Mouse (Mus musculus): ENCODE data around the gene Itpk1.
A peak's percentile ranks its signal among the peaks of the same experiment; 100 is the strongest.

Itpk1 gene

GRCm38 (mm10) chr12:102704457-102705198, at the start of gene Itpk1:
TSS of gene Itpk1 (minus strand) at chr12:102704930.
- peak; percentile 70 for DNase-seq

GRCm38 (mm10) chr12:102748256-102748655, 43.5 kb upstream of the Itpk1 start:
- no peak for DNase-seq

GRCm38 (mm10) chr12:102744839-102745238, 40.1 kb upstream of the Itpk1 start:
- no peak for DNase-seq

GRCm38 (mm10) chr12:102743589-102744574, 39.2 kb upstream of the Itpk1 start, which contains the start of the genes Moap1 and Tmem251:
TSS of gene Moap1 (minus strand) at chr12:102743661.
TSS of gene Tmem251 (plus strand) at chr12:102743762.
- DNase-seq: peak; percentile 93

GRCm38 (mm10) chr12:102743036-102743588, 38.4 kb upstream of the Itpk1 start:
- no peak for DNase-seq

GRCm38 (mm10) chr12:102742056-102742455, 37.3 kb upstream of the Itpk1 start:
- DNase-seq: no peak

GRCm38 (mm10) chr12:102740285-102740684, 35.6 kb upstream of the Itpk1 start:
- no peak for DNase-seq

- no peak for DNase-seq
These were observed 34.4 kb upstream of the Itpk1 start for GRCm38 (mm10) chr12:102739096-102739495.

- DNase-seq: peak; percentile 26
These were observed 28.7 kb upstream of the Itpk1 start for GRCm38 (mm10) chr12:102733381-102733780.

- no peak for DNase-seq
These were observed 26.3 kb upstream of the Itpk1 start for GRCm38 (mm10) chr12:102730798-102731619.

- peak; percentile 58 for DNase-seq
These were observed 25.4 kb upstream of the Itpk1 start for GRCm38 (mm10) chr12:102729855-102730797.

- DNase-seq: no peak
These were observed 21.0 kb upstream of the Itpk1 start for GRCm38 (mm10) chr12:102725761-102726175.

GRCm38 (mm10) chr12:102725146-102725545, 20.4 kb upstream of the Itpk1 start:
- no peak for DNase-seq

GRCm38 (mm10) chr12:102723861-102724260, 19.1 kb upstream of the Itpk1 start:
- no peak for DNase-seq

GRCm38 (mm10) chr12:102722966-102723365, 18.2 kb upstream of the Itpk1 start:
- no peak for DNase-seq

GRCm38 (mm10) chr12:102722451-102722850, 17.7 kb upstream of the Itpk1 start:
- no peak for DNase-seq

GRCm38 (mm10) chr12:102719552-102720315, 15.0 kb upstream of the Itpk1 start:
- no peak for DNase-seq

GRCm38 (mm10) chr12:102714654-102715395, 10.1 kb upstream of the Itpk1 start:
- DNase-seq: no peak

- no peak for DNase-seq
These were observed 9.4 kb upstream of the Itpk1 start for GRCm38 (mm10) chr12:102714116-102714515.
